Mouse (Mus musculus): ENCODE results near the gene Snrpb2. TPM values are rescaled to one million over a fixed set of nuclear protein-coding genes. Genes with fewer than 3 reads are reported as not detected.

Gene Snrpb2
- polyA plus RNA-seq, 1 experiment = 21.0 TPM

GRCm38 (mm10) chr2:143089866-143090265 is 27.0 kb downstream of the Snrpb2 start:
- H3K79me2 ChIP-seq (ENCODE audit: control insufficient read depth, insufficient read depth) = no peaks in the 10 kb centered on the region
- no peaks in the 10 kb centered on the region for H3K27me3 ChIP-seq (ENCODE audit: control insufficient read depth, insufficient read depth, insufficient read length)
- no peak for TF ChIP-seq USF1 (IDR thresholded peaks at IDR 0.05; ENCODE audit: low read depth)
- TF ChIP-seq MYOG (IDR thresholded peaks at IDR 0.05; ENCODE audit: control insufficient read depth in 1 of 3, insufficient read depth in 1 of 3, insufficient read length in 2 of 3, low read depth in 2 of 3) = no peak
- TF ChIP-seq MYOD1 (IDR thresholded peaks at IDR 0.05; ENCODE audit: control insufficient read depth in 1 of 3, insufficient read length in 2 of 3, low read depth in 2 of 3) = no peak
- no peak for TF ChIP-seq TCF3 (IDR thresholded peaks at IDR 0.05; ENCODE audit: insufficient read length, low read depth)
- TF ChIP-seq REST (IDR thresholded peaks at IDR 0.05; ENCODE audit: insufficient read depth, insufficient read length) = no peak
- TF ChIP-seq POLR2A (IDR thresholded peaks at IDR 0.05; ENCODE audit: insufficient read length, low read depth) = no peak
- no peak for TF ChIP-seq TCF12 (IDR thresholded peaks at IDR 0.05; ENCODE audit: insufficient read depth, poor library complexity, severe bottlenecking)
- no peak for TF ChIP-seq SRF (IDR thresholded peaks at IDR 0.05; ENCODE audit: control insufficient read depth, insufficient read length, low read depth)
- TF ChIP-seq CEBPB (IDR thresholded peaks at IDR 0.05; ENCODE audit: insufficient read depth, poor library complexity, severe bottlenecking) = no peak
- no peak for TF ChIP-seq POLR2AphosphoS2 (IDR thresholded peaks at IDR 0.05; ENCODE audit: insufficient read length, low read depth)
- no peak for TF ChIP-seq E2F4 (IDR thresholded peaks at IDR 0.05; ENCODE audit: insufficient read depth)
- TF ChIP-seq MAX (IDR thresholded peaks at IDR 0.05; ENCODE audit: low read depth) = no peak
- H3K4me3 ChIP-seq = no peak overlapping the region
- H3ac ChIP-seq (ENCODE audit: control insufficient read depth, insufficient read length) = no peak overlapping the region
- no peaks in the 10 kb centered on the region for H3K36me3 ChIP-seq (ENCODE audit: control insufficient read depth, insufficient read depth)
- H3K4me2 ChIP-seq (ENCODE audit: low read depth) = no peak overlapping the region

- TF ChIP-seq TCF12 (IDR thresholded peaks at IDR 0.05; ENCODE audit: insufficient read depth, poor library complexity, severe bottlenecking) = no peak
- no peak for TF ChIP-seq REST (IDR thresholded peaks at IDR 0.05; ENCODE audit: insufficient read depth, insufficient read length)
- no peak for TF ChIP-seq POLR2A (IDR thresholded peaks at IDR 0.05; ENCODE audit: insufficient read length, low read depth)
- TF ChIP-seq MAX (IDR thresholded peaks at IDR 0.05; ENCODE audit: low read depth) = no peak
- TF ChIP-seq SRF (IDR thresholded peaks at IDR 0.05; ENCODE audit: control insufficient read depth, insufficient read length, low read depth) = no peak
- no peak for TF ChIP-seq TCF3 (IDR thresholded peaks at IDR 0.05; ENCODE audit: insufficient read length, low read depth)
- no peak for TF ChIP-seq CEBPB (IDR thresholded peaks at IDR 0.05; ENCODE audit: insufficient read depth, poor library complexity, severe bottlenecking)
- no peak for TF ChIP-seq MYOD1 (IDR thresholded peaks at IDR 0.05; ENCODE audit: control insufficient read depth in 1 of 3, insufficient read length in 2 of 3, low read depth in 2 of 3)
- TF ChIP-seq USF1 (IDR thresholded peaks at IDR 0.05; ENCODE audit: low read depth) = no peak
- no peak for TF ChIP-seq POLR2AphosphoS2 (IDR thresholded peaks at IDR 0.05; ENCODE audit: insufficient read length, low read depth)
- no peak for TF ChIP-seq E2F4 (IDR thresholded peaks at IDR 0.05; ENCODE audit: insufficient read depth)
- no peak for TF ChIP-seq MYOG (IDR thresholded peaks at IDR 0.05; ENCODE audit: control insufficient read depth in 1 of 3, insufficient read depth in 1 of 3, insufficient read length in 2 of 3, low read depth in 2 of 3)
- Histone ChIP-seq H3K4me2 (ENCODE audit: low read depth) (no peak overlapping the region), H3K79me2 (ENCODE audit: control insufficient read depth, insufficient read depth) (no peaks in the 10 kb centered on the region), H3K36me3 (ENCODE audit: control insufficient read depth, insufficient read depth) (no peaks in the 10 kb centered on the region), H3ac (ENCODE audit: control insufficient read depth, insufficient read length) (no peak overlapping the region), H3K4me3 (no peak overlapping the region), H3K27me3 (ENCODE audit: control insufficient read depth, insufficient read depth, insufficient read length) (no peaks in the 10 kb centered on the region)
These were observed 30.9 kb downstream of the Snrpb2 start for GRCm38 (mm10) chr2:143093726-143094125.

GRCm38 (mm10) chr2:143094761-143095160 is 31.9 kb downstream of the Snrpb2 start:
- Histone ChIP-seq H3K36me3 (ENCODE audit: control insufficient read depth, insufficient read depth) (no peaks in the 10 kb centered on the region), H3K79me2 (ENCODE audit: control insufficient read depth, insufficient read depth) (no peaks in the 10 kb centered on the region), H3ac (ENCODE audit: control insufficient read depth, insufficient read length) (no peak overlapping the region), H3K4me2 (ENCODE audit: low read depth) (no peak overlapping the region), H3K4me3 (no peak overlapping the region), H3K27me3 (ENCODE audit: control insufficient read depth, insufficient read depth, insufficient read length) (no peaks in the 10 kb centered on the region)
- TF ChIP-seq MYOD1 (IDR thresholded peaks at IDR 0.05; ENCODE audit: control insufficient read depth in 1 of 3, insufficient read length in 2 of 3, low read depth in 2 of 3) (no peak), USF1 (IDR thresholded peaks at IDR 0.05; ENCODE audit: low read depth) (no peak), CEBPB (IDR thresholded peaks at IDR 0.05; ENCODE audit: insufficient read depth, poor library complexity, severe bottlenecking) (no peak), TCF3 (IDR thresholded peaks at IDR 0.05; ENCODE audit: insufficient read length, low read depth) (no peak), SRF (IDR thresholded peaks at IDR 0.05; ENCODE audit: control insufficient read depth, insufficient read length, low read depth) (no peak), MYOG (IDR thresholded peaks at IDR 0.05; ENCODE audit: control insufficient read depth in 1 of 3, insufficient read depth in 1 of 3, insufficient read length in 2 of 3, low read depth in 2 of 3) (no peak), E2F4 (IDR thresholded peaks at IDR 0.05; ENCODE audit: insufficient read depth) (no peak), MAX (IDR thresholded peaks at IDR 0.05; ENCODE audit: low read depth) (no peak)

- TF ChIP-seq E2F4 (IDR thresholded peaks at IDR 0.05; ENCODE audit: insufficient read depth) (no peak), SRF (IDR thresholded peaks at IDR 0.05; ENCODE audit: control insufficient read depth, insufficient read length, low read depth) (no peak), MYOG (IDR thresholded peaks at IDR 0.05; ENCODE audit: control insufficient read depth in 1 of 3, insufficient read depth in 1 of 3, insufficient read length in 2 of 3, low read depth in 2 of 3) (no peak), TCF3 (IDR thresholded peaks at IDR 0.05; ENCODE audit: insufficient read length, low read depth) (no peak), MAX (IDR thresholded peaks at IDR 0.05; ENCODE audit: low read depth) (no peak), TCF12 (IDR thresholded peaks at IDR 0.05; ENCODE audit: insufficient read depth, poor library complexity, severe bottlenecking) (no peak), POLR2A (IDR thresholded peaks at IDR 0.05; ENCODE audit: insufficient read length, low read depth) (no peak), MYOD1 (IDR thresholded peaks at IDR 0.05; ENCODE audit: control insufficient read depth in 1 of 3, insufficient read length in 2 of 3, low read depth in 2 of 3) (no peak), USF1 (IDR thresholded peaks at IDR 0.05; ENCODE audit: low read depth) (no peak), POLR2AphosphoS2 (IDR thresholded peaks at IDR 0.05; ENCODE audit: insufficient read length, low read depth) (no peak), CEBPB (IDR thresholded peaks at IDR 0.05; ENCODE audit: insufficient read depth, poor library complexity, severe bottlenecking) (no peak)
- Histone ChIP-seq H3ac (ENCODE audit: control insufficient read depth, insufficient read length) (no peak overlapping the region), H3K79me2 (ENCODE audit: control insufficient read depth, insufficient read depth) (no peaks in the 10 kb centered on the region), H3K27me3 (ENCODE audit: control insufficient read depth, insufficient read depth, insufficient read length) (no peaks in the 10 kb centered on the region), H3K36me3 (ENCODE audit: control insufficient read depth, insufficient read depth) (no peaks in the 10 kb centered on the region), H3K4me2 (ENCODE audit: low read depth) (no peak overlapping the region), H3K4me3 (no peak overlapping the region)
These were observed 34.3 kb downstream of the Snrpb2 start for GRCm38 (mm10) chr2:143097170-143097569.
